In the genomic region with DNA sequence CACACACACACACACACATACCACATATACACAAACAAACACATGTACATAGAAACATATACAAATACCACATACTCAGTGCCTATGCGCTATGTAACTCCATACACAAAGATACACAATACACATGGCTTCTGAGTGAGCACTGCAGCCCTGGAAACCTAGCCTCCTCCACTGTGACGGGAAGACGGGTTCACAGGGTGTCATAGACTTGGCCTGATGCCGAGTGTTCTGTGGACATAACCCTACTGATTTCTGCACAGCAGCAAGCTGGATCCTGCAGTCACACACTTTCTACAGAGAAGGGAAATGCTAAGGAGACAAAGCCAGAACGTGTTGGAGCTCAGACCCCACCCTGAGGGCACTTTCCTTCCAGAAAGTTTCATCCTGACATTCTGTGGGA, we compare ENCODE assay signal across 9 mouse cellular contexts. TPM values are rescaled to one million over a fixed set of nuclear protein-coding genes. Genes with fewer than 3 reads are reported as not detected.
A peak's percentile ranks its signal among the peaks of the same experiment; 100 is the strongest.
DNase-seq lines count a peak whose midpoint lies in the region; ATAC-seq and TF ChIP-seq lines count a peak whose summit lies in the region.
"Had no signal": no experiment of that assay in that cellular context is flagged by ENCODE, and none has a peak within 500 bp of the region (broad histone marks: within the 10 kb centered on the region; RNA-seq: fewer than 3 reads in every experiment).

No protein-coding gene starts in this region.

- H3K36me3 ChIP-seq in limb, embryonic 14.5 days (ENCODE audit: control insufficient read depth, insufficient read depth, low read length), result no peaks in the 10 kb centered on the region
- H3K36me3 ChIP-seq in limb, embryonic 10.5 days, result no peaks in the 10 kb centered on the region
- no peaks in the 10 kb centered on the region for H3K36me3 ChIP-seq in heart, embryonic 13.5 days
- H3K36me3 ChIP-seq: liver, embryonic 13.5 days had no signal

- ATAC-seq in limb, embryonic 14.5 days (ENCODE audit: low FRiP score, low read depth), result no peak
- peak; percentile 58; the same call in 1 of the 2 replicates for ATAC-seq in heart, embryonic 13.5 days (ENCODE audit: extremely low read depth, insufficient number of reproducible peaks, low FRiP score, low TSS enrichment)
- ATAC-seq in megakaryocyte progenitor cell, adult 5-6 weeks (replicated peaks; ENCODE audit: poor library complexity), result no peak

- TF ChIP-seq POLR2A in limb, embryonic 14.5 days (IDR thresholded peaks at IDR 0.05; ENCODE audit: borderline replicate concordance, extremely low read depth, insufficient read depth, insufficient read length), result no peak
- TF ChIP-seq POLR2A in brain, embryonic 14.5 days (IDR thresholded peaks at IDR 0.05; ENCODE audit: borderline replicate concordance, extremely low read depth, insufficient read depth, insufficient read length, poor library complexity, severe bottlenecking), result no peak

- TF ChIP-seq CTCF in brain, embryonic 14.5 days (IDR thresholded peaks at IDR 0.05; ENCODE audit: borderline replicate concordance, extremely low read depth, insufficient read depth, insufficient read length), result no peak

- peak; percentile 45 for DNase-seq in limb, embryonic 14.5 days (ENCODE audit: low spot score)
- no peak for DNase-seq in limb, embryonic 10.5 days (ENCODE audit: low spot score)
- DNase-seq in brain, embryonic 14.5 days (ENCODE audit: low read depth), result peak; percentile 35
- peak; percentile 75 to 76 for DNase-seq in kidney, postnatal 4 days
- no peak for DNase-seq in cerebellum, adult 9-11 months
- DNase-seq: liver, embryonic 13.5 days had no signal

- H3K27ac ChIP-seq in limb, embryonic 14.5 days (replicated peaks; ENCODE audit: low read depth, low read length), result no peak overlapping the region
- H3K27ac ChIP-seq in limb, embryonic 10.5 days, result no peak overlapping the region
- H3K27ac ChIP-seq in heart, embryonic 13.5 days (replicated peaks), result peak overlapping the region; percentile 65
- H3K27ac ChIP-seq: liver, embryonic 13.5 days had no signal

- 59% methylated on average over 5 of the region's 5 CpGs for WGBS in limb, embryonic 14.5 days
- 76% methylated on average over 5 of the region's 5 CpGs for WGBS in limb, embryonic 10.5 days
- 39% methylated on average over 5 of the region's 5 CpGs for WGBS in heart, embryonic 13.5 days

- H3K4me2 ChIP-seq in limb, embryonic 14.5 days (replicated peaks; ENCODE audit: low read depth, low read length, severe bottlenecking), result no peak overlapping the region
- no peak overlapping the region for H3K4me2 ChIP-seq in heart, embryonic 13.5 days
- H3K4me2 ChIP-seq: liver, embryonic 13.5 days had no signal

- no peaks in the 10 kb centered on the region for H3K27me3 ChIP-seq in limb, embryonic 14.5 days (ENCODE audit: control insufficient read depth, insufficient read depth, low read length)
- no peaks in the 10 kb centered on the region for H3K27me3 ChIP-seq in limb, embryonic 10.5 days (ENCODE audit: low read depth, poor library complexity, severe bottlenecking)
- H3K27me3 ChIP-seq in heart, embryonic 13.5 days (replicated peaks), result peaks cover 23% of the 10 kb centered on the region

- no peak overlapping the region for H3K4me3 ChIP-seq in limb, embryonic 14.5 days (replicated peaks; ENCODE audit: low read length)
- no peak overlapping the region for H3K4me3 ChIP-seq in limb, embryonic 10.5 days
- no peak overlapping the region for H3K4me3 ChIP-seq in heart, embryonic 13.5 days
- H3K4me3 ChIP-seq: liver, embryonic 13.5 days had no signal

- no peak overlapping the region for H3K9ac ChIP-seq in limb, embryonic 14.5 days (ENCODE audit: low read depth, low read length, severe bottlenecking)
- H3K9ac ChIP-seq in heart, embryonic 13.5 days, result no peak overlapping the region
- H3K9ac ChIP-seq: liver, embryonic 13.5 days had no signal

- no peaks in the 10 kb centered on the region for H3K9me3 ChIP-seq in limb, embryonic 14.5 days (ENCODE audit: control insufficient read depth, low read length)
- H3K9me3 ChIP-seq in limb, embryonic 10.5 days (replicated peaks), result no peaks in the 10 kb centered on the region
- no peaks in the 10 kb centered on the region for H3K9me3 ChIP-seq in heart, embryonic 13.5 days
- H3K9me3 ChIP-seq: liver, embryonic 13.5 days had no signal

- peaks cover 1% of the 10 kb centered on the region; the same call in 1 of the 2 replicates for H3K4me1 ChIP-seq in limb, embryonic 14.5 days (ENCODE audit: control insufficient read depth, insufficient read depth, low read length)
- H3K4me1 ChIP-seq in limb, embryonic 10.5 days, result peaks cover 5% of the 10 kb centered on the region
- peaks cover 33% of the 10 kb centered on the region for H3K4me1 ChIP-seq in heart, embryonic 13.5 days
- H3K4me1 ChIP-seq: liver, embryonic 13.5 days had no signal

RNA-seq across cellular contexts. Expression of a gene that starts 6.6 kb away (rescaled TPM):
- 0.42 and 0.45 TPM in 2 replicates for polyA plus RNA-seq in limb, embryonic 14.5 days (2012; rRNA removed)
- 0.47 and 0.48 TPM in 2 replicates for polyA plus RNA-seq in limb, embryonic 14.5 days (2014; fragmentation: Nextera tagmentation; extraction: Ambion mirVana)
- polyA plus RNA-seq in limb, embryonic 10.5 days (2016; fragmentation: Nextera tagmentation; extraction: Ambion mirVana), result 0.04 and 0.09 TPM in 2 replicates
- polyA plus RNA-seq in brain, embryonic 14.5 days (2012; rRNA removed), result 2.2 and 3.0 TPM in 2 replicates
- 0.20 and 0.24 TPM in 2 replicates for polyA plus RNA-seq in heart, embryonic 13.5 days (2015; fragmentation: Nextera tagmentation; extraction: Ambion mirVana)
- total RNA-seq in megakaryocyte progenitor cell, adult 5-6 weeks (2015), result not detected in 2 replicates
- not detected in 2 replicates for total RNA-seq in megakaryocyte progenitor cell, adult 5-6 weeks (2017)
- total RNA-seq: MEL had no signal
- polyA plus RNA-seq: liver, embryonic 13.5 days had no signal

RNA-seq across cellular contexts. Expression of a gene that starts 9.1 kb away (rescaled TPM):
- 3.8 and 5.5 TPM in 2 replicates for polyA plus RNA-seq in limb, embryonic 14.5 days (2012; rRNA removed)
- polyA plus RNA-seq in limb, embryonic 14.5 days (2014; fragmentation: Nextera tagmentation; extraction: Ambion mirVana), result 4.5 and 7.6 TPM in 2 replicates
- polyA plus RNA-seq in limb, embryonic 10.5 days (2016; fragmentation: Nextera tagmentation; extraction: Ambion mirVana), result 2.7 and 3.5 TPM in 2 replicates
- polyA plus RNA-seq in brain, embryonic 14.5 days (2012; rRNA removed), result 0.31 and 0.69 TPM in 2 replicates
- polyA plus RNA-seq in heart, embryonic 13.5 days (2015; fragmentation: Nextera tagmentation; extraction: Ambion mirVana), result 1.8 and 1.9 TPM in 2 replicates
- 1.7 and 2.1 TPM in 2 replicates for total RNA-seq in megakaryocyte progenitor cell, adult 5-6 weeks (2015)
- total RNA-seq in megakaryocyte progenitor cell, adult 5-6 weeks (2017), result 1.5 TPM in 1 of 2 replicates, not detected in the other
- total RNA-seq: MEL had no signal

RNA-seq across cellular contexts. Expression of a gene that starts 30.3 kb away (rescaled TPM):
- polyA plus RNA-seq in limb, embryonic 14.5 days (2012; rRNA removed), result 79.7 and 84.9 TPM in 2 replicates
- polyA plus RNA-seq in limb, embryonic 14.5 days (2014; fragmentation: Nextera tagmentation; extraction: Ambion mirVana), result 169 and 170 TPM in 2 replicates
- polyA plus RNA-seq in limb, embryonic 10.5 days (2016; fragmentation: Nextera tagmentation; extraction: Ambion mirVana), result 182 TPM in 2 replicates
- 78.0 and 81.1 TPM in 2 replicates for polyA plus RNA-seq in brain, embryonic 14.5 days (2012; rRNA removed)
- 328 and 348 TPM in 2 replicates for polyA plus RNA-seq in heart, embryonic 13.5 days (2015; fragmentation: Nextera tagmentation; extraction: Ambion mirVana)
- total RNA-seq in megakaryocyte progenitor cell, adult 5-6 weeks (2015), result 106 and 118 TPM in 2 replicates
- total RNA-seq in megakaryocyte progenitor cell, adult 5-6 weeks (2017), result 124 and 128 TPM in 2 replicates

RNA-seq across cellular contexts. Expression of a gene that starts 37.0 kb away (rescaled TPM):
- not detected in 2 replicates for polyA plus RNA-seq in limb, embryonic 14.5 days (2012; rRNA removed)
- polyA plus RNA-seq in limb, embryonic 14.5 days (2014; fragmentation: Nextera tagmentation; extraction: Ambion mirVana), result not detected in 2 replicates
- not detected in 2 replicates for polyA plus RNA-seq in limb, embryonic 10.5 days (2016; fragmentation: Nextera tagmentation; extraction: Ambion mirVana)
- polyA plus RNA-seq in brain, embryonic 14.5 days (2012; rRNA removed), result not detected in 2 replicates
- polyA plus RNA-seq in heart, embryonic 13.5 days (2015; fragmentation: Nextera tagmentation; extraction: Ambion mirVana), result not detected in 2 replicates
- total RNA-seq in megakaryocyte progenitor cell, adult 5-6 weeks (2015), result not detected in 2 replicates
- not detected in 2 replicates for total RNA-seq in megakaryocyte progenitor cell, adult 5-6 weeks (2017)
- total RNA-seq: MEL had no signal
- polyA plus RNA-seq: liver, embryonic 13.5 days had no signal

RNA-seq across cellular contexts. Expression of a gene that starts 50.1 kb away (rescaled TPM):
- not detected in 2 replicates for polyA plus RNA-seq in limb, embryonic 14.5 days (2012; rRNA removed)
- not detected in 2 replicates for polyA plus RNA-seq in limb, embryonic 14.5 days (2014; fragmentation: Nextera tagmentation; extraction: Ambion mirVana)
- polyA plus RNA-seq in limb, embryonic 10.5 days (2016; fragmentation: Nextera tagmentation; extraction: Ambion mirVana), result not detected in 2 replicates
- polyA plus RNA-seq in brain, embryonic 14.5 days (2012; rRNA removed), result 0.03 TPM in 1 of 2 replicates, not detected in the other
- not detected in 2 replicates for polyA plus RNA-seq in heart, embryonic 13.5 days (2015; fragmentation: Nextera tagmentation; extraction: Ambion mirVana)
- not detected in 2 replicates for total RNA-seq in megakaryocyte progenitor cell, adult 5-6 weeks (2015)
- total RNA-seq in megakaryocyte progenitor cell, adult 5-6 weeks (2017), result not detected in 2 replicates
- total RNA-seq: MEL had no signal
- polyA plus RNA-seq: liver, embryonic 13.5 days had no signal

Comparison
In these comparisons a context has a peak if more than half of its experiments do, and no peak if none do; other contexts are left out.
1. DNase-seq: peak in limb, embryonic 14.5 days (single experiment), brain, embryonic 14.5 days (single experiment) and kidney, postnatal 4 days (2 of 2); none in limb, embryonic 10.5 days (single experiment) and cerebellum, adult 9-11 months (single experiment).